Mouse (Mus musculus) midbrain, embryonic 11.5 days (tissue): ENCODE measurements around the gene Tmem266. TPM values are rescaled to one million over a fixed set of nuclear protein-coding genes. Genes with fewer than 3 reads are reported as not detected.

Experiments used
- ATAC-seq: fragments of 200-750 bp; cut with Nextera tagmentation; 2 replicates; pipeline ENCODE4 v1.8.0; 2017; ENCODE audit warnings: moderate TSS enrichment, moderate library complexity; ENCODE audit not compliant: low FRiP score
- DNase-seq: peaks from one replicate; pipeline ENCODE4 v3.0.0; 2015; ENCODE audit warnings: low spot score; ENCODE audit errors: missing footprints
- H3K27ac ChIP-seq: fragments of 300-500 bp; sonication (generic); 2 replicates; pipeline ENCODE4 v1.5.1; 2014; ENCODE audit warnings: low read depth, low read length
- H3K27me3 ChIP-seq: fragments of 300-500 bp; sonication (generic); 2 replicates; pipeline ENCODE4 v1.6.1; 2014; ENCODE audit warnings: mild to moderate bottlenecking, low read length, moderate library complexity, mixed read lengths; ENCODE audit not compliant: control insufficient read depth, insufficient read depth
- H3K36me3 ChIP-seq: fragments of 300-500 bp; sonication (generic); 2 replicates; pipeline ENCODE4 v1.6.1; 2014; ENCODE audit warnings: mild to moderate bottlenecking, low read length, moderate library complexity, mixed read lengths; ENCODE audit not compliant: control insufficient read depth, insufficient read depth
- H3K4me1 ChIP-seq: fragments of 300-500 bp; sonication (generic); 2 replicates; pipeline ENCODE4 v1.6.1; 2014; ENCODE audit warnings: low read length; ENCODE audit not compliant: control insufficient read depth, insufficient read depth
- H3K4me2 ChIP-seq: fragments of 300-500 bp; sonication (generic); 2 replicates; pipeline ENCODE4 v1.6.1; 2014; ENCODE audit warnings: mild to moderate bottlenecking, moderate library complexity
- H3K4me3 ChIP-seq: fragments of 300-500 bp; sonication (generic); 2 replicates; pipeline ENCODE4 v1.5.1; 2014; ENCODE audit warnings: low read depth, low read length
- H3K9ac ChIP-seq: fragments of 300-500 bp; sonication (generic); 2 replicates; pipeline ENCODE4 v1.6.1; 2014; ENCODE audit warnings: low read length
- H3K9me3 ChIP-seq: fragments of 300-500 bp; sonication (generic); 2 replicates; pipeline ENCODE4 v1.6.1; 2016; ENCODE audit warnings: low read length; ENCODE audit not compliant: control insufficient read depth
- WGBS: fragments of 180-500 bp; shearing (Covaris S2); extraction: QIAGEN DNeasy Blood & Tissue Kit; methylation state at CpG from one replicate; pipeline ENCODE4 v1.1.7; 2014; 5-methylcytosine and 5-hydroxymethylcytosine counted together
- polyA plus RNA-seq: library from polyadenylated mRNA; unstranded; fragments of >200 nt; fragmentation: Nextera tagmentation; extraction: Ambion mirVana; gene quantifications from 2 replicates; pipeline ENCODE4 v1.2.1, GENCODE M21; 2014

Gene Tmem266
- polyA plus RNA-seq, 1 experiment from 2014 or later = 0.57 TPM

DNA sequence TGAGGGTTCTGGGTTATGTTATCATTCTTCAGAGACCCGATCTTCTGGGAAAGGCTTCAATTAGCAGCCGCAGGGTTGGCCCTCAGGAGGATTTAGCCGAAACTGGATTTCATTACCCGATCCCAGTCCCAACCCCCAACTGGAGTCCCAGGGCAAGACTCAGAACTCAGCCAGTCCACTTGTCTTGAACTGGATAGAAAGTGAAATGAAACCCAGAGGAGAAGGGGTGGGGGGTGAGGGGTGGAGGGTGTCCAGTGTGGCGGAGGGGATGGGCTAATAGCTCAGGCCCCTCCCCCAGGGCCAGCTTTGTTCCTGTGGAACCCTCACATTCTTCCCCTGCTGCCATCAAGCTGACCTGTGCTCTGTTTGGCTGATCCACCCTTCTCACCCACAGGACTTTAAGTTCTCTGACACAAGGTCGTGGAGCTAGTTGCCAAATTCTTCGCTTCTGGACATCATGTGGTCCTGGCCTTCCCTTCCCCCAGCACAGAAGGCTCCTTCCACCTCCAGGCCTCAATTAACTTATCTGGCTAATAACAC, 98.6 kb downstream of the Tmem266 start:
- Histone ChIP-seq H3K4me1 (peaks cover 3% of the 10 kb centered on the region; the same call in 1 of the 2 replicates), H3K27me3 (0 out of 2 replicates have a peak, but pooled peaks cover 4% of the 10 kb centered on the region), H3K4me3 (no peak overlapping the region), H3K4me2 (no peak overlapping the region), H3K36me3 (no peaks in the 10 kb centered on the region), H3K9ac (no peak overlapping the region), H3K9me3 (peaks cover 5% of the 10 kb centered on the region), H3K27ac (no peak overlapping the region)
- WGBS = 57% methylated on average over 7 of the region's 7 CpGs
- ATAC-seq = no peak
- no peak for DNase-seq

- no peaks in the 10 kb centered on the region for H3K36me3 ChIP-seq
- 0 out of 2 replicates have a peak, but pooled peaks cover 4% of the 10 kb centered on the region for H3K27me3 ChIP-seq
- H3K4me2 ChIP-seq = no peak overlapping the region
- DNase-seq = peak; percentile 97
- no peak overlapping the region for H3K27ac ChIP-seq
- WGBS = 36% methylated on average over 12 of the region's 12 CpGs
- no peaks in the 10 kb centered on the region for H3K4me1 ChIP-seq
- peak; percentile 71 for ATAC-seq
- H3K4me3 ChIP-seq = no peak overlapping the region
- H3K9ac ChIP-seq = no peak overlapping the region
- no peaks in the 10 kb centered on the region for H3K9me3 ChIP-seq
These were observed 102.7 kb downstream of the Tmem266 start for GRCm38 (mm10) chr9:55429242-55429975.

DNA sequence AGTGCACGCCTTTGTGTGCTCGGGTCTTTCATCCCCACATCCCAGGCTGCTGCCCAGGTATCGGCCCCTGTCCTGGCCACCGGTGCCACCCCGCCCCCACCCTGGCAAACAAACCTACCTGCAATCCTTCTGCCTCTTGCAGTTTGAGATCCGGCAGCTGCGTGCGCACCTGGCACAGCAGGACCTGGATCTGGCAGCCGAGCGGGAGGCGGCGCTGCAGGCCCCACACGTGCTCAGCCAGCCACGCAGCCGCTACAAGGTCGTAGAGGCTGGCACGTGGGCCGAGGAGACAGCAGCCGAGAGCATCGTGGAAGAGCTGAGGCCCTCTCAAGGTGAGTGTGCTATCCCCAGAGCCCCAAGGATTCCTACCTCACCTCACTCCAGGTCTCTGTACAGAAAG, 103.4 kb downstream of the Tmem266 start:
- no peak overlapping the region for H3K27ac ChIP-seq
- no peaks in the 10 kb centered on the region for H3K4me1 ChIP-seq
- ATAC-seq (no peak), DNase-seq (peak; percentile 81)
- WGBS = 29% methylated on average over 20 of the region's 20 CpGs
- no peak overlapping the region for H3K4me2 ChIP-seq
- H3K9ac ChIP-seq = no peak overlapping the region
- H3K36me3 ChIP-seq = no peaks in the 10 kb centered on the region
- 0 out of 2 replicates have a peak, but pooled peaks cover 4% of the 10 kb centered on the region for H3K27me3 ChIP-seq
- no peak overlapping the region for H3K4me3 ChIP-seq
- H3K9me3 ChIP-seq = no peaks in the 10 kb centered on the region

GRCm38 (mm10) chr9:55432306-55433289, 105.9 kb downstream of the Tmem266 start:
- Histone ChIP-seq H3K9ac (no peak overlapping the region), H3K4me3 (no peak overlapping the region), H3K36me3 (no peaks in the 10 kb centered on the region), H3K4me1 (no peaks in the 10 kb centered on the region), H3K9me3 (no peaks in the 10 kb centered on the region), H3K27me3 (0 out of 2 replicates have a peak, but pooled peaks cover 4% of the 10 kb centered on the region), H3K4me2 (no peak overlapping the region), H3K27ac (no peak overlapping the region)
- ATAC-seq = no peak
- 78% methylated on average over 14 of the region's 14 CpGs for WGBS
- DNase-seq = peak; percentile 82

GRCm38 (mm10) chr9:55433875-55434274, 107.2 kb downstream of the Tmem266 start:
- H3K9ac ChIP-seq = no peak overlapping the region
- no peak overlapping the region for H3K27ac ChIP-seq
- H3K4me1 ChIP-seq = no peaks in the 10 kb centered on the region
- ATAC-seq (no peak), DNase-seq (peak; percentile 44)
- H3K4me2 ChIP-seq = no peak overlapping the region
- 0 out of 2 replicates have a peak, but pooled peaks cover 4% of the 10 kb centered on the region for H3K27me3 ChIP-seq
- no peaks in the 10 kb centered on the region for H3K9me3 ChIP-seq
- no peaks in the 10 kb centered on the region for H3K36me3 ChIP-seq
- 83% methylated on average over 5 of the region's 5 CpGs for WGBS
- no peak overlapping the region for H3K4me3 ChIP-seq

GRCm38 (mm10) chr9:55438433-55438832, 111.7 kb downstream of the Tmem266 start:
- ATAC-seq = no peak
- WGBS = 72% methylated on average over 3 of the region's 3 CpGs
- H3K36me3 ChIP-seq = no peaks in the 10 kb centered on the region
- no peak overlapping the region for H3K4me3 ChIP-seq
- no peak for DNase-seq
- H3K4me1 ChIP-seq = no peaks in the 10 kb centered on the region
- no peak overlapping the region for H3K4me2 ChIP-seq
- H3K27me3 ChIP-seq = no peaks in the 10 kb centered on the region
- H3K9ac ChIP-seq = no peak overlapping the region
- H3K9me3 ChIP-seq = no peaks in the 10 kb centered on the region
- H3K27ac ChIP-seq = no peak overlapping the region

DNA sequence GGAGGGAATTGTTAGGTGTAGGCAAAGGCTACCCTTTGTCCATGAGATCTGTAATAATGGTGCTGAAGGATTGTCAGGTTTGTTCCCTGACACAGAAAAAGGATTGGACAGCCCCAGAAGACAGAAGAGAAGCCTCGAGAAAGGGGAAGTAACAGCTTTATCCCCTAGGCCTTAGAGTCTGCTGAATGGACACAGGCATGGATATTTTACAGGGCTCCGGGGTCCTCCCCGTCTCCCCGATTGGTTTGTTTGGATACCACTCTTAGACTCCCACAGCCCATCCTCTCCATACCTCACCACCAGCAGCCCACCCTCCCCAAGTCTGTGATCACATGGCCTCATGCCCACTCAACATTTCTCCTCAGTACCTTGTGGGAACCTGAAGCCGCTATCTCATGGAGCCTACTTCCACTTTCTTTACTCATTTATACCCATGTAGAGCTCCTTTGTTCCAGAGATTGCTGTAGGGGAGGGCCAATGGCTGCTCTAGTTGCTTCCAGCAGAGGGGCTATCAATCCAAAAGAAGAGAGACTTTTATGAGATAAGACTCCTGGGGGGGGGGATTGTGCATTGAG, 112.6 kb downstream of the Tmem266 start:
- Histone ChIP-seq H3K4me3 (no peak overlapping the region), H3K9me3 (no peaks in the 10 kb centered on the region), H3K4me2 (no peak overlapping the region), H3K27me3 (no peaks in the 10 kb centered on the region), H3K36me3 (no peaks in the 10 kb centered on the region), H3K4me1 (no peaks in the 10 kb centered on the region), H3K27ac (no peak overlapping the region), H3K9ac (no peak overlapping the region)
- WGBS = 91% methylated on average over 5 of the region's 5 CpGs
- peak; percentile 64 for DNase-seq
- ATAC-seq = no peak

- Histone ChIP-seq H3K27me3 (no peaks in the 10 kb centered on the region), H3K9me3 (no peaks in the 10 kb centered on the region), H3K4me3 (no peak overlapping the region), H3K36me3 (no peaks in the 10 kb centered on the region), H3K4me1 (no peaks in the 10 kb centered on the region), H3K9ac (no peak overlapping the region), H3K4me2 (no peak overlapping the region), H3K27ac (no peak overlapping the region)
- DNase-seq (no peak), ATAC-seq (no peak)
- 89% methylated on average over 4 of the region's 4 CpGs for WGBS
These were observed 120.8 kb downstream of the Tmem266 start for GRCm38 (mm10) chr9:55447509-55447908.
